In the genomic region with DNA sequence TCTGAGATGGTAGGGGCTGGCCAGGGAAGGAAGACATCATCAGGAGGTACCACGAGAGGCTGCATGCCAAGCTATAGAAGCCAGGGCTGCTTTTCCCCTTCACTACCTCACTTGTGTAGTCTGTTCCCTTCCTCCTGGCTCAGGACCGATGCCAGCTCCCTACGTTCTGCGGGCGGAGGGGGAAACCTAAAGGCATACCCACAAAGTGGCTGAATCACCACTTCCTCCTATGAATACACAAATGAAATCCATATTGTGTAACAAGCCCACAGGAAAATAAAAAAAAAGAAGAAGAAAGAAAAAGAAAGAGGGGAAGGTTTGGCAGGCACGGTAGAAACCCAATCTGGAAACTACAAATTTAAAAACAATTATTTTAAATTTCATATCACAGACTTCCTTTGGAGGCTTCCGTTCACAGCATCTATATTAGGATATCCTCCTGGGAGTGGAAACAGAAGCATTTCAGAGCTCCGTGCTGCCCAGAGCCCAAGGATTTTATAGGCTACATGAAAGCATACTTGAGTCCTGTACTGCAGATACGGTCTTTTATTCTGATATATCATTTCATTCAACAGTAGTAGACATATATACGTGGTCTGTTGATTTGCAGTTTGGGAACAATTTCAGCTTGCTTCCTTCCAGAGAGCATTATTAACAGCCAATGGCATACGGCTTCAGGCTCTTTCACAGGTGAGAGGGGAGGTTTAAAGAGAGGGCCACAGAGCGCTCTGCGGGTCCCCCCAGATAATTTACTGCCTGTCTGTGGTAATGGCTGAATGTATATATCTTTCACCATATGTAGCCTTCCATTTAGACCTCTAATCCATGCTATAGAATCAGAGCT, we compare ENCODE assay signal across 8 mouse cellular contexts.
DNase-seq lines count a peak whose midpoint lies in the region; ATAC-seq lines count a peak whose summit lies in the region.

No protein-coding gene starts in this region.

- intact Hi-C loops in left cerebral cortex, postnatal 4 days (cut with DNase I): no loop called here

- H3K4me3 ChIP-seq in kidney, embryonic 15.5 days (replicated peaks): no peak overlapping the region
- H3K4me3 ChIP-seq in neural tube, embryonic 15.5 days (replicated peaks): no peak overlapping the region

- 0 out of 2 replicates have a peak, but pooled peaks have one; percentile 12 for ATAC-seq in kidney, embryonic 15.5 days (replicated peaks; ENCODE audit: low FRiP score)
- peak; percentile 35; the same call in 1 of the 2 replicates for ATAC-seq in neural tube, embryonic 15.5 days (ENCODE audit: low FRiP score)

- H3K9me3 ChIP-seq in kidney, embryonic 15.5 days (replicated peaks): no peaks in the 10 kb centered on the region
- no peaks in the 10 kb centered on the region for H3K9me3 ChIP-seq in neural tube, embryonic 15.5 days (replicated peaks)

- H3K4me2 ChIP-seq in kidney, embryonic 15.5 days: peak overlapping the region; percentile 32
- H3K4me2 ChIP-seq in neural tube, embryonic 15.5 days: no peak overlapping the region; the same call in 1 of the 2 replicates

- peaks cover 20% of the 10 kb centered on the region for H3K4me1 ChIP-seq in kidney, embryonic 15.5 days
- 0 out of 2 replicates have a peak, but pooled peaks cover 4% of the 10 kb centered on the region for H3K4me1 ChIP-seq in neural tube, embryonic 15.5 days

- H3K27me3 ChIP-seq in kidney, embryonic 15.5 days: peaks cover 2% of the 10 kb centered on the region; the same call in 1 of the 2 replicates
- H3K27me3 ChIP-seq in neural tube, embryonic 15.5 days (replicated peaks): peaks cover 3% of the 10 kb centered on the region

- no peak overlapping the region for H3K9ac ChIP-seq in kidney, embryonic 15.5 days
- no peak overlapping the region for H3K9ac ChIP-seq in neural tube, embryonic 15.5 days (replicated peaks)

- WGBS in kidney, embryonic 15.5 days: 55% methylated on average over 13 of the region's 13 CpGs
- 45% methylated on average over 13 of the region's 13 CpGs for WGBS in neural tube, embryonic 15.5 days

- peak overlapping the region; percentile 64 for H3K27ac ChIP-seq in kidney, embryonic 15.5 days
- no peak overlapping the region for H3K27ac ChIP-seq in neural tube, embryonic 15.5 days (replicated peaks)

- H3K36me3 ChIP-seq in kidney, embryonic 15.5 days: no peaks in the 10 kb centered on the region
- H3K36me3 ChIP-seq in neural tube, embryonic 15.5 days: no peaks in the 10 kb centered on the region

- DNase-seq in kidney, adult 8-10 months: no peak
- DNase-seq in frontal cortex, postnatal 25 days (ENCODE audit: low spot score in 2 of 2): peak; percentile 23 to 45
- DNase-seq in left cerebral cortex, postnatal 4 days: peak; percentile 29
- no peak for DNase-seq in embryo, embryonic 9.5 days (ENCODE audit: extremely low spot score)
- DNase-seq in cerebellum, postnatal 36 days: no peak
- DNase-seq in urinary bladder, adult 2 months (ENCODE audit: low spot score): no peak

Comparison
In these comparisons a context has a peak if more than half of its experiments do, and no peak if none do; other contexts are left out.
1. DNase-seq: peak in frontal cortex, postnatal 25 days (2 of 2) and left cerebral cortex, postnatal 4 days (single experiment); none in kidney, adult 8-10 months (0 of 2), embryo, embryonic 9.5 days (single experiment), cerebellum, postnatal 36 days (0 of 2) and urinary bladder, adult 2 months (single experiment).